Mouse (Mus musculus) cerebellum, adult 2 months (tissue): ENCODE measurements around the gene H2-DMb1.

Experiments used
- CTCF ChIP-seq: fragments of 200-500 bp; IDR thresholded peaks from 2 replicates; pipeline ENCODE4 v1.5.1; 2011; ENCODE audit warnings: low read depth, mild to moderate bottlenecking, control low read depth, low read length, moderate library complexity, borderline replicate concordance; ENCODE audit not compliant: insufficient read depth
- POLR2A ChIP-seq: fragments of 200-500 bp; IDR thresholded peaks from 2 replicates; pipeline ENCODE4 v1.6.1; 2011; ENCODE audit warnings: low read length, control low read depth, borderline replicate concordance; ENCODE audit not compliant: insufficient read depth

- TF ChIP-seq POLR2A (no peak), CTCF (no peak)
These were observed 12.3 kb downstream of the H2-DMb1 start for GRCm38 (mm10) chr17:34165033-34165730.
